In the genomic region with DNA sequence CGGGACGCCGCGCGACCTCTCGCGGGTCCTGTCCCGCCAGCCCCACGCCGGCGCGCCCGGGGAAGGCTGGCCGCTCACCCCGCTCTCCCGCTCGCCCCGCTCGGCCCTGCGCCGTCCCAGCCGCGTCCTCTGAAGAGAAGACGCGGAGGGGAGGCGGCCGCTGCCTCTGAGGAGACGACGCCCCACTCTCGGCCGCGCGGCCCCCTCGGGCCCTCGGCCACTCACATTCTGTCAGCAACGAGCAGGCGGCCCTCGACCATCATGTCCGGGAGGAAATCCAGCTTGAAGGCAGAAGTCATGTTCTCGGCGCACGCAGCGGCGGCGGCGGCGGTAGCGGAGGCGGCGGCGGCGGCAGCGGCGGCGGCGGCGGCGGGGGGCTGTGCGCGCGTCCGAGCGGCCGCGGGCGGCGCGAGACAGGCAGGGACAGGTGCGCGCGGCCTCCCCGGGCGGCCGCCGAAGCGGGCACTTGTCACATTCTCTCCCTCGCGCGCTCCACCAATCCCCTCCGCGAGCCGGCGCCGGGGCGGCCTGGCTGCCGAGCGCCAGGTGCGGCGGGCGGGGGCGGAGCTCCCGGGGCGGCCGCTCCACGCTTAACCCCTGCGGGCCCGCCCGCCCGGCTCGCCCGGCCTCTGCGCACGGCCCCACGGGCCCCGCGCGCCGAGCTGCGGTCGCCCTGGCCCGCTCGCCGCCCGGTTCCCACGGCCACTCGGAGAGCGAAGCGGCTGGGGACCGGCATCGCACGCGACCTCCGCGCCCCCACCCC, we compare ENCODE assay signal across 8 mouse cellular contexts.
DNase-seq lines count a peak whose midpoint lies in the region; ATAC-seq and TF ChIP-seq lines count a peak whose summit lies in the region.

No protein-coding gene starts in this region.

- H3K4me3 ChIP-seq in E14TG2a.4 (replicated peaks; ENCODE audit: low read length) = peak overlapping the region; percentile 89
- peak overlapping the region; percentile 87 for H3K4me3 ChIP-seq in forebrain, embryonic 14.5 days (ENCODE audit: low read depth, low read length)

- DNase-seq in c-Kit-positive CD71-negative TER-119-negative erythroid progenitor cells, embryonic 14.5 days (ENCODE audit: low read depth) = peak; percentile 18
- peak; percentile 88 for DNase-seq in forebrain, embryonic 14.5 days (ENCODE audit: low spot score)
- peak; percentile 57 for DNase-seq in layer of hippocampus, postnatal 25 days (ENCODE audit: extremely low spot score in 1 of 2, low spot score in 1 of 2)
- DNase-seq in right cerebral cortex, adult 2 months (ENCODE audit: low spot score in 2 of 2) = peak; percentile 61 to 68
- DNase-seq in urinary bladder, adult 2 months (ENCODE audit: low spot score) = peak; percentile 71

- TF ChIP-seq CTCF in E14TG2a.4 (conservative IDR thresholded peaks at IDR 0.05; ENCODE audit: low read length) = no peak

- H3K27ac ChIP-seq in forebrain, embryonic 14.5 days (ENCODE audit: low read depth, low read length) = peak overlapping the region; percentile 98

- H3K4me2 ChIP-seq in forebrain, embryonic 14.5 days (ENCODE audit: low read length) = peak overlapping the region; percentile 84

- H3K36me3 ChIP-seq in E14TG2a.4 (ENCODE audit: insufficient read depth, low read length) = no peaks in the 10 kb centered on the region
- no peaks in the 10 kb centered on the region for H3K36me3 ChIP-seq in forebrain, embryonic 14.5 days (ENCODE audit: control insufficient read depth, insufficient read depth, low read length)

- peaks cover 46% of the 10 kb centered on the region for H3K27me3 ChIP-seq in E14TG2a.4 (ENCODE audit: insufficient read depth, low read length)
- no peaks in the 10 kb centered on the region for H3K27me3 ChIP-seq in forebrain, embryonic 14.5 days (replicated peaks; ENCODE audit: control insufficient read depth, insufficient read depth, low read length)

- peak; percentile 88 for ATAC-seq in forebrain, embryonic 14.5 days
- ATAC-seq in hematopoietic stem cell, adult 5-6 weeks (replicated peaks in 1 of 2; ENCODE audit: insufficient read depth in 1 of 2, low FRiP score in 2 of 2, low TSS enrichment in 1 of 2, low read depth in 1 of 2, poor library complexity in 2 of 2, severe bottlenecking in 2 of 2) = peak; percentile 48 to 65
- ATAC-seq in megakaryocyte, adult 5-6 weeks (ENCODE audit: poor library complexity, severe bottlenecking) = peak; percentile 57

- peak overlapping the region; percentile 99 for H3K9ac ChIP-seq in forebrain, embryonic 14.5 days (ENCODE audit: low read length)

- WGBS in forebrain, embryonic 14.5 days = under 1% methylated on average over 48 of the region's 124 CpGs

- peaks cover 31% of the 10 kb centered on the region for H3K4me1 ChIP-seq in E14TG2a.4 (replicated peaks; ENCODE audit: low read depth, low read length)
- H3K4me1 ChIP-seq in forebrain, embryonic 14.5 days (ENCODE audit: control insufficient read depth, insufficient read depth, low read length) = peaks cover 52% of the 10 kb centered on the region

- H3K9me3 ChIP-seq in E14TG2a.4 (ENCODE audit: low read length) = no peaks in the 10 kb centered on the region
- no peaks in the 10 kb centered on the region for H3K9me3 ChIP-seq in forebrain, embryonic 14.5 days (replicated peaks; ENCODE audit: control insufficient read depth, low read length)

Comparison
In these comparisons a context has a peak if more than half of its experiments do, and no peak if none do; other contexts are left out.
1. Peak in every context shown above with its lines: DNase-seq, ATAC-seq, H3K4me3 ChIP-seq and H3K27ac ChIP-seq.
2. DNase-seq: peak in every context shown above with its lines; median percentile 88 in forebrain, embryonic 14.5 days; 71 in urinary bladder, adult 2 months; 64 in right cerebral cortex, adult 2 months; 57 in layer of hippocampus, postnatal 25 days; 18 in c-Kit-positive CD71-negative TER-119-negative erythroid progenitor cells, embryonic 14.5 days.